Mouse (Mus musculus): ENCODE measurements around the gene Zfp334.

DNA sequence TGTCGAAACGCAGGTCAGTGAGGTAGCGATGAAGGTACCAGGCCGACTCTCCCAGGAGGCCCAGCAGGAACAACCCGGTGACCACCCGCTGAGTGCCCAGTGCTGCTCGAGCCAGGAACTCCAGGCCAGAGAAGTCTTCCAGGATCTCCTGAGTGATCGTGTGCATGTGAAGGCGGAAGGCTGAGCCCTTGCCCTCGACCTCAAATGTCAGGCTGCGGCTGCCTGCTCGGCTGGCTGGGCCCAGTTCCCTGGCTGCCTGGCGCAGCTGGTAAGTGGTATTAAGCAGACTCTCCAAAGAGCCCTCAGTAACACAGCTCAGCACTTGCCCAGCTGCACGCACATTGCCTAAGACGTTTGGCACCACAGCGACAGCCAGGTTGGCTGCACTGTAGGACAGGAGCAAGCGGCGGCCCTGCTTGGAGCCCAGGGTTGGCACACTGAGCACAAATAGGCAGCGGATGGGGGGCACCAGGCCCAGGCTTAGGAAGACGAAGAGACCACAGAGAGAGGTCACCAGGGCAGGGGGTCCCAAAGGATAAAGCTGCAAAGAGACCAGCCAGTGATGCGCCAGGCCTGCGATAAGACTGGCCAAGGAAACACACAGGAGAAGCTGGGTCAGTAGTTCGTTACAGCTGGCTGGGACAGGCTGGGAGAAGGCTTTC lies 9.6 kb upstream of the Zfp334 start:
- TF ChIP-seq CTCF (IDR thresholded peaks at IDR 0.05; ENCODE audit: low read depth, low read length): no peak
- no peak for TF ChIP-seq TAL1 (conservative IDR thresholded peaks at IDR 0.05; ENCODE audit: low read depth, low read length)
- TF ChIP-seq GATA1 (IDR thresholded peaks at IDR 0.05; ENCODE audit: borderline replicate concordance, low read length): no peak
- no peak for TF ChIP-seq GATA2 (IDR thresholded peaks at IDR 0.05; ENCODE audit: borderline replicate concordance, low read depth, low read length)
- TF ChIP-seq POLR2AphosphoS5 (IDR thresholded peaks at IDR 0.05; ENCODE audit: insufficient replicate concordance, low read depth, low read length): no peak
